Mouse (Mus musculus): Measurements from ENCODE around the gene Gdf10. TPM values are rescaled to one million over a fixed set of nuclear protein-coding genes. Genes with fewer than 3 reads are reported as not detected.

The Gdf10 gene
- polyA plus RNA-seq, 1 experiment from 2014 or later = 1.1 TPM

DNA sequence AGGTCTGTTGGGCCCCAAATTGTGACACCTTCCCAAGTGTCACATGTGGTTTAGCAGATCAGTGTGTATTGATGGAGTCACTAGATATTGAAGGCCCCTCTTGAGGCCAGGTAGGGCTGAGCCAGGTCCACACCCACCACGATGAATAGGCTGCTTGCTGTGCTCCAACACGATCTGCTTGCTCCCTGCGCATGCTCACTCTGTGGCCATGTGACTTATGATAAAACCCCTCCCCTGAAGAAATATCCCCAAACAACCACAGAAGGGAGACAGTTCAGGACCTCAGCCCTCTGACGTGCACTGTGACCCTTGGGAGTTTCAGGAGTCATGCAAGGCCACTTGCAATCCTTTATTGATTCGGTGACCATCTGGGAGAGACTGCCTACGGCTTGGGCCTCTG, 22.7 kb downstream of the Gdf10 start:
- Histone ChIP-seq H3K4me2 (no peak overlapping the region), H3K4me3 (no peak overlapping the region), H3K27me3 (no peaks in the 10 kb centered on the region), H3K9me3 (replicated peaks) (no peaks in the 10 kb centered on the region), H3K9ac (no peak overlapping the region), H3K4me1 (no peaks in the 10 kb centered on the region), H3K36me3 (ENCODE audit: poor library complexity, severe bottlenecking) (no peaks in the 10 kb centered on the region), H3K27ac (no peak overlapping the region)
- 88% methylated on average over 6 of the region's 6 CpGs for WGBS
- ATAC-seq = no peak

DNA sequence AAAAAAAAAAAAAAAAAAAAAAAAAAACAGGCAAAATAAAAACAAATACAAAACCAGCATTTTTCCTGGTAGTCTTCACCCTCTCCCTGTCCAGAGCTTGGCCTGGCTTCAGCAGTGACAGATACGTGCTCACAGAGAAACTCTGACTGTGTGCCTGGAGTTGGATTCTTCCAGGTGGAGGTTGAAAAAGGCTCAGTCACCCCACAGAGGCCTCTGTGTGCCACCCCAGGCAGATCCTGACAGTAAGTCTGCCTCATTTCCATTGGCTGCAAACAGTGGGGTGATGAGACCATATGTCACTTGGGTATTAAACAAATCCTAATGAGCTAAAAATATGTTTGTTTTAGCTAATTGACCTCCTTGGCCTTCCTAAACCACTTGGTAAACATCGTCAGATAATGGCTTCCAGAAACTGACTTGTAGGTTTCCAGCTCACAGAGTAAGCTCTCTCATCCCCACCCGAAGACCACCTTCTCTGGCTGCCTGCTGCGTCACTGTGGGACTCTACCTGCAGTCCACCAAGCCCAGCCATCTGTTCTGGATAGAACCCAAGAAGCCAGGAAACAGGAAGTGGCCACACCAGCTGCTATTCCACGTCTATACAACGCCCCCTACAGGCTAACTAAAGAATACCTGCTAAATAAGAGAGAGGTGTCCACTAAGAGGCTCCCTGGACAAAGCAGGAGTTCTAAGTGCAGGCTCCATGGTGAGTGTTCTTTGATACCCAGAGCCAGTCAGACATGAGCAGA, 29.0 kb downstream of the Gdf10 start:
- Histone ChIP-seq H3K27me3 (no peaks in the 10 kb centered on the region), H3K9ac (no peak overlapping the region), H3K4me2 (no peak overlapping the region), H3K4me3 (no peak overlapping the region), H3K4me1 (no peaks in the 10 kb centered on the region), H3K9me3 (replicated peaks) (no peaks in the 10 kb centered on the region), H3K36me3 (ENCODE audit: poor library complexity, severe bottlenecking) (no peaks in the 10 kb centered on the region), H3K27ac (no peak overlapping the region)
- ATAC-seq = no peak
- 65% methylated on average over 6 of the region's 6 CpGs for WGBS

DNA sequence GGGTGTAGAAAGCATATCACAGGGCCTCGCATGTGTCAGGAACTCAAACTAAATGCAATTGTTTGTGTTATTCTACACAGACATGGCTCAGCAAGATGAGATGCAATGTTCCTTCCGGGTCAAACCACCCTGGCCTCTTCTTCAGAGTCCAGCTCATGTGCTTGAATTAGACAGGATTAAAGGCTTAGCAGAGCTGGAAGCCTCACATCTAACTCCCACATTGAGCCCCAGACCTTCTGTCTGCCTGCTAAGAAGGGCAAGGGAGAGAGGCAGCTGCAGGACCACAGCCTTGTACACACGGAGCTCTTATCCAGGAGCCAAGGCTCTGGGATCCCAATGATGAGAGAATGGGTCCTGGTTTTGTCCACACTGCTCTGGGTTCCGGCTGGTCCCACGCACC, 30.4 kb downstream of the Gdf10 start, which contains the start of gene Rbp3:
Gene Rbp3, plus strand, starts transcription at position 243 of the 400 bp plus-strand sequence.
- H3K27me3 ChIP-seq = no peaks in the 10 kb centered on the region
- no peak for ATAC-seq
- H3K4me3 ChIP-seq = no peak within 1 kb of the TSS
- no peaks in the 10 kb centered on the region for H3K36me3 ChIP-seq (ENCODE audit: poor library complexity, severe bottlenecking)
- H3K4me1 ChIP-seq = no peaks in the 10 kb centered on the region
- no peak within 1 kb of the TSS for H3K9ac ChIP-seq
- no peaks in the 10 kb centered on the region for H3K9me3 ChIP-seq (replicated peaks)
- no peak within 1 kb of the TSS for H3K27ac ChIP-seq
- 80% methylated on average over 5 of the region's 5 CpGs for WGBS
- H3K4me2 ChIP-seq = no peak within 1 kb of the TSS

DNA sequence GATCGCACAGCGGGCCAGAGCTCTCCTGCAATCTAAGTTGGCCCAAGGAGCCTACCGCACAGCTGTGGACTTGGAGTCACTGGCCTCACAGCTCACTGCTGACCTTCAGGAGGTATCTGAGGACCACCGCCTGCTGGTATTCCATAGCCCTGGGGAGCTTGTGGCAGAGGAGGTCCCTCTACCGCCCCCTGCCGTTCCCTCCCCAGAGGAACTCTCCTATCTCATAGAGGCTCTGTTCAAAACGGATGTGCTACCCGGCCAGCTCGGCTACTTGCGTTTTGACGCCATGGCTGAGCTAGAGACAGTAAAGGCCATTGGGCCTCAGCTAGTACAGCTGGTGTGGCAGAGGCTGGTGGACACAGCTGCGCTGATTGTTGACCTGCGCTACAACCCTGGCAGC, 32.7 kb downstream of the Gdf10 start:
- H3K27ac ChIP-seq = no peak overlapping the region
- WGBS = 83% methylated on average over 13 of the region's 13 CpGs
- no peaks in the 10 kb centered on the region for H3K4me1 ChIP-seq
- H3K27me3 ChIP-seq = no peaks in the 10 kb centered on the region
- H3K4me3 ChIP-seq = no peak overlapping the region
- H3K9me3 ChIP-seq (replicated peaks) = no peaks in the 10 kb centered on the region
- no peaks in the 10 kb centered on the region for H3K36me3 ChIP-seq (ENCODE audit: poor library complexity, severe bottlenecking)
- no peak overlapping the region for H3K9ac ChIP-seq
- no peak overlapping the region for H3K4me2 ChIP-seq
- no peak for ATAC-seq

DNA sequence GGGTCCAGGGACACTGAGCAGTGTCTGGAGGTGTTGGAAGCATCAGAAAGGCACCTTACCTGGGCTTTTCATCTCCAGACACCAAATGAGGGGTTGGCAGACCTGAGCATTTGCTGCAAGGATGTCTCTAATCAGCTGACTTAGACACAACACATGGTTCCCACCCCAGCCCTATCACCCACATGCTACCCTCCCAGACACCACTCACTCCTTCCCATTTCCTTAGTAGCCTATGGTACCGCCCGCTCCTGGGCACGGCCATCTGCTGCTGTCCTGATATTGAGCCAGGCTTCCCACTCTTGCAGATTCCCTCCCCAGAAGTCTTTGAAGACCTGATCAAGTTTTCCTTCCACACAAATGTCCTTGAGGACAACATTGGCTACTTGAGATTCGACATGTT, 34.8 kb downstream of the Gdf10 start:
- no peak overlapping the region for H3K4me2 ChIP-seq
- no peaks in the 10 kb centered on the region for H3K27me3 ChIP-seq
- H3K4me3 ChIP-seq = no peak overlapping the region
- H3K27ac ChIP-seq = no peak overlapping the region
- WGBS = 95% methylated on average over 4 of the region's 4 CpGs
- H3K36me3 ChIP-seq (ENCODE audit: poor library complexity, severe bottlenecking) = no peaks in the 10 kb centered on the region
- H3K9ac ChIP-seq = no peak overlapping the region
- H3K9me3 ChIP-seq (replicated peaks) = no peaks in the 10 kb centered on the region
- H3K4me1 ChIP-seq = no peaks in the 10 kb centered on the region
- no peak for ATAC-seq

DNA sequence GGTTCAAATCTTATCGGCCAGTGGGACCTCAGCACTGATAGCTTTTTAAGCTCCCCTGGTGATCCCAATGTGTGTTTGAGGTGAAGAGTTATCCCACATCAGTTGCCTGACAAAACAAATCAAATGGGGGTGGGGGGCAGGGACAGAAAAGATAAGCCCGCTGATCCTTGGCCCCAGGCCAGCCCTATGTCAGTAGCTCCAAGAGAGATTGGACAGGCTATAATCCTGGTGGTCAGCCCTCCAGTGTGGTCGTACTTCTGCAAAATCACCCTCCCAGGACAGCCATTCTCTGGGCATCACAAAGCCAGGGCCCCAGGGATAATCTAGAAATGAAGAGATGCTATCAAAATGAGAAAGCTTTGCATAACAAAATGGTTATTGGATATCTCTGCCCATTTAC, 35.5 kb downstream of the Gdf10 start:
- Histone ChIP-seq H3K27me3 (no peaks in the 10 kb centered on the region), H3K4me2 (no peak overlapping the region), H3K27ac (no peak overlapping the region), H3K36me3 (ENCODE audit: poor library complexity, severe bottlenecking) (no peaks in the 10 kb centered on the region), H3K4me3 (no peak overlapping the region), H3K4me1 (no peaks in the 10 kb centered on the region), H3K9ac (no peak overlapping the region), H3K9me3 (replicated peaks) (no peaks in the 10 kb centered on the region)
- 69% methylated on average over 3 of the region's 3 CpGs for WGBS
- ATAC-seq = no peak

DNA sequence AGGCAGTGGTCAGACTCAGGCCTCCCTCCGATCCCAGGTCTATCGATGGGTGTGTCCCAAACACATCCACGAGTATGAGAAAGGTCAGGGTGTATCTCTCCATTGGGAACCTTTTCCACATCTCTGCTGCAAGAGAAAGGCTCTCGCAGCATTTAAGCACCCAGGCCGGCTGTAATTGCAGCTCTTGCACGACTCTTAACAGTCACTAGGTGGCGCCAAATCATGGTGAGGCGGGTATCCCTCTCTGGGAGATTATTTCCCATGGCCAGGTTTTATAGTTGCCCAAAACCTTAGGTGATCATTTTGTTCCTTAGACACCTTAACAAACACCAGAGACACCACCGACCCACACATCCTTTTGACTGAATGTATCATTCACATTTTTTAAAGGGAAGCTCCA, 36.0 kb downstream of the Gdf10 start:
- H3K4me2 ChIP-seq = no peak overlapping the region
- H3K27me3 ChIP-seq = no peaks in the 10 kb centered on the region
- H3K36me3 ChIP-seq (ENCODE audit: poor library complexity, severe bottlenecking) = no peaks in the 10 kb centered on the region
- no peak overlapping the region for H3K27ac ChIP-seq
- H3K9ac ChIP-seq = no peak overlapping the region
- H3K4me3 ChIP-seq = no peak overlapping the region
- H3K4me1 ChIP-seq = no peaks in the 10 kb centered on the region
- no peaks in the 10 kb centered on the region for H3K9me3 ChIP-seq (replicated peaks)
- 15% methylated on average over 9 of the region's 9 CpGs for WGBS
- ATAC-seq = 0 out of 2 replicates have a peak, but pooled peaks have one; percentile 41

DNA sequence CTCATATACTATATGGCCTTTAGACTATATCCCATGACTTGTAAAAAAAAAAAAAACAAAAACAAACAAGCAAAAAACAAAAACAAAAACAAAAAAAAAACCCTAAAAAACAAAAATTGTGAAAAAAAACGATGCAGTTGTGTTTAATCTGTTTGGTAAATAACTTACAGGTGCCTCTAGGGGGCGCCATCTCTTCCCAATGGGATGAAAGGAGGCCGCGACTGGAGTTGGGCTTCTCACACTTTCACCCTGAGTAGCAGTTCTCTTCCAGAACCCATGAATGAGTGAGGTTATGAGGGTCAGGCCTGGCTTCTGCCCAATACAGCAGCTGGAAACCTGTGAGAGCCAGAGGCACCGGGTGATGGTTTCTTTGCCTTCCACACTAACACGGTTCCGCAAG, 42.3 kb downstream of the Gdf10 start:
- H3K9ac ChIP-seq = no peak overlapping the region
- ATAC-seq = no peak
- no peaks in the 10 kb centered on the region for H3K4me1 ChIP-seq
- no peak overlapping the region for H3K4me3 ChIP-seq
- no peaks in the 10 kb centered on the region for H3K27me3 ChIP-seq
- H3K4me2 ChIP-seq = no peak overlapping the region
- no peaks in the 10 kb centered on the region for H3K9me3 ChIP-seq (replicated peaks)
- no peak overlapping the region for H3K27ac ChIP-seq
- no peaks in the 10 kb centered on the region for H3K36me3 ChIP-seq (ENCODE audit: poor library complexity, severe bottlenecking)
- 75% methylated on average over 7 of the region's 7 CpGs for WGBS

DNA sequence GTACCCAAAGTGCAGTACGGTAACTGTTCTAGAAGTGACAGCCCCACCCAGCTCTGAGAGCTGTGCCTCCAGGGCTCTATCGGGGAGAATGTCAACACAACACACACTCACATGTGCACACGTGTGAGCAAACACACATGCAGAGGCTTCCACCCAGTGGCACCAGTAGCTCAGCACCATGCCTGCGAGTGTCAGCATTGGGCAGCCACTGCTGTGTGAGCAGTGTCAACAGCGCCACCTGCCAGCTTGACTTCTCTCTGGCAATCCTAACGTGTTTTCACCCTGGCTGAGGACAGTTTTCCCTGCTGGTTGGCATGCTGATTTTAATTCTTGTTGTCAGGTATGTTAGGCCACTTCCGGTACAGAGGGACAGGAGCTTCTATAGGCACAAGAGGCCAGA, 49.3 kb downstream of the Gdf10 start:
- no peaks in the 10 kb centered on the region for H3K36me3 ChIP-seq (ENCODE audit: poor library complexity, severe bottlenecking)
- no peak overlapping the region for H3K27ac ChIP-seq
- no peak overlapping the region for H3K9ac ChIP-seq
- H3K4me1 ChIP-seq = no peaks in the 10 kb centered on the region
- 46% methylated on average over 7 of the region's 7 CpGs for WGBS
- no peak for ATAC-seq
- no peaks in the 10 kb centered on the region for H3K27me3 ChIP-seq
- no peaks in the 10 kb centered on the region for H3K9me3 ChIP-seq (replicated peaks)
- H3K4me3 ChIP-seq = no peak overlapping the region
- H3K4me2 ChIP-seq = no peak overlapping the region

DNA sequence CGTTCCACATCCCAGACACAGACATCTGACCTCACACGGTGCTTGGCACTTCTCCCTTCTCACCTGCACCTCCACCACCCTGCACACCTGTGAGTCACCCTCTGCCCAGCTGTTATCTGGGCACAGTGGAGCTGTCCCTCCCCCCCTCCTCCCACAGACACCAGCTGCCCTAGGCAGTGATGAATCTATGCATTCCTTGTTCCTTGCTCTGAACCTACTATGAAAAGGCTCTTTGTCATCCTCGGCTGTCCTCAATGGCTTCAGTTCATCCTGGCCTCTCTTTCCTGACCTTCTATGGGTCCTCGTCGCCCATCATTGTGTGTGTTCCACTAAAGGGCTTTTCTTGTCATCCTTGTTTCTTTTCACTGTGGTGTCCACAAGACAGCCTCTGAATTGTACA, 51.4 kb downstream of the Gdf10 start:
- WGBS = 71% methylated on average over 5 of the region's 5 CpGs
- no peak overlapping the region for H3K4me2 ChIP-seq

DNA sequence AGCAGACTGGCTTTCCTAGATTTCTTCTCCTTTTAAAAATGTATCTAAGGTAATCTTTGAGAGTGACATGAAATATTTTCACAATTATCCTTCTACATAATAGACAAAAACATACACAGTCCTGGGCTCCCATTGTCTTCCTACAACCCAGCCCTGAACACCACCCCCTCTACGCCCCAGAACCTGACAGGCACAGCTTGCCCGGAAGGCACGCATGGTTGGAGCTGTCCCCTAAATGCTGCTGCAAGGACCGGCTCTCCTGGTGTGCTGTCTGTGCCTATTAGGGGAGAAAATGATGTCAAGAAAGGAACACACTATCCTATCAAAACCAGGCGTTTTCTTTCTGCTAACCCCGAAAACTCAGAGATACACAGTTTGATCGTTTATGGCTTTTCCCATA, 54.4 kb downstream of the Gdf10 start:
- Histone ChIP-seq H3K27me3 (peaks cover 3% of the 10 kb centered on the region; the same call in 1 of the 2 replicates), H3K27ac (no peak overlapping the region), H3K4me2 (no peak overlapping the region), H3K9me3 (replicated peaks) (no peaks in the 10 kb centered on the region), H3K9ac (no peak overlapping the region), H3K4me1 (peaks cover 10% of the 10 kb centered on the region), H3K36me3 (ENCODE audit: poor library complexity, severe bottlenecking) (no peaks in the 10 kb centered on the region), H3K4me3 (no peak overlapping the region)
- no peak for ATAC-seq
- 39% methylated on average over 7 of the region's 7 CpGs for WGBS

More for the DNA sequence above, 51.4 kb downstream of the Gdf10 start:
- Histone ChIP-seq H3K27me3 (peaks cover 3% of the 10 kb centered on the region; the same call in 1 of the 2 replicates), H3K9ac (no peak overlapping the region), H3K4me1 (peaks cover 10% of the 10 kb centered on the region), H3K27ac (no peak overlapping the region), H3K9me3 (replicated peaks) (no peaks in the 10 kb centered on the region), H3K4me3 (no peak overlapping the region), H3K36me3 (ENCODE audit: poor library complexity, severe bottlenecking) (no peaks in the 10 kb centered on the region)
- ATAC-seq = no peak

DNA sequence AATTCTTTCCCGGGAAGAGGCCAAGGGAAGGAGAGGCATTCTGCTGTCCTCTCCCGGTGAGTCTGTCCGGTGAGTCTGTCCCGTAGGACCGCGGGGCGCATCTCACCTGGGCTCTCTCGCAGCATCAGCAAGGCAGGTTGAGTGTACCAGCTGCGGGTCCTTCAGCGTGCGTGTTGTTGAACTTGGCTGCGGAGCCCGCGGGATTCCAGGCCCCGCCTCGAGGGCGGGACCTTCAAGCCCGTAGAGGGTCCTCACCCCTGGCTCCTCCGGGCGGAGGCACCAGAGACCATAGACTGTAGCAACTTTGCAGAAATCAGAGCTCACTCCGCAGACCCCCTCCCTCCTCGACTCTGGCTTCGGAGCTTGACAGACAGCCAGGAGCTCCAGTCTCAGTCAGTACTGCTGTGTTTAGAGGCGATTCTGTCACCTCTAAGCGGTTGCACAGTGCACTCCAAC, 55.2 kb downstream of the Gdf10 start, which contains the start of gene Zfp488:
Gene Zfp488, minus strand, starts transcription at position 161 of the 456 bp plus-strand sequence.
- Histone ChIP-seq H3K9me3 (replicated peaks) (no peaks in the 10 kb centered on the region), H3K9ac (peak within 1 kb of the TSS; percentile 44), H3K4me2 (peak within 1 kb of the TSS; percentile 71), H3K4me1 (peaks cover 10% of the 10 kb centered on the region), H3K27me3 (peaks cover 3% of the 10 kb centered on the region; the same call in 1 of the 2 replicates), H3K27ac (no peak within 1 kb of the TSS), H3K4me3 (peak within 1 kb of the TSS; percentile 39), H3K36me3 (ENCODE audit: poor library complexity, severe bottlenecking) (no peaks in the 10 kb centered on the region)
- peak; percentile 63; the same call in 1 of the 2 replicates for ATAC-seq
- 3% methylated on average over 25 of the region's 25 CpGs for WGBS

Measured in forebrain, embryonic 13.5 days (tissue).